Mouse (Mus musculus) urinary bladder, postnatal 4 days (tissue): ENCODE measurements around the gene Wbp1l.

Source experiments
- DNase-seq, 2 experiments: peaks; one replicate each; pipeline ENCODE4 v3.0.0; 2021 to 2022; ENCODE audit warnings: low spot score in 2 of 2

Wbp1l gene

DNA sequence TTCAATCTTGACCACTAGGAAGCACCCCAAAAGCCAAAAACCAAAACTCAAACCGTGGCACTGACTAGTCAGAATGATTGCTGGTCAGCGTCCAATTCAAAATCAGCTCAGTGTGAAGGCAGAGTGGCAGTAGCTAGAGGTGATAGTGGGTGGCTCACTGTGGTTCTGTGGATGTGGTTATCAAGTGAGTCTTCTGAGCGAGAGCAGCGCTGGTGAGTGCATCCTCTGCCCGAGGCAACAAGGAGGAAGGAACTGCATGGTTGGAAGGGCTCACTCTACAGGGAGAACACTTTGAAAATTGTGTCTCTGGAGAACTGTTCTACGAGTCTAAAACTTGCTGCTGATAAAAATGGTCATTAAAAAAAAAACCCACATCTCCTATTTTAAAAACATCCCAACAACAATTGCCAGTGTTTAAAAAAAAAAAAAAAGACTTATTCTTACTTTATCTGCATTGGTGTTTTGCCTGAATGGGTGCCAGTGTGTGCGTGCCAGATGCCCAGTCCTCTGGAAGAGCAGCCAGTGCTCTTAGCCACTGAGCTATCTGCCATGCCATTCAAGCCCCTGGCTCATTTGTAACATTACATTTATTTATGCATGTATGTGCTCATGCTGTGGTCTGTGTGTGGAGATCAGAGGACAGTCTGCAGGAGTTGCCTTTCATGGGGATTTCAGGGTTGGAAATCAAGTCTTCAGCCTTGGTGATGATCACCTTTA is 107.1 kb downstream of the Wbp1l start:
- no peak for DNase-seq

- no peak for DNase-seq
These were observed 107.8 kb downstream of the Wbp1l start for GRCm38 (mm10) chr19:46706540-46707295.
